Mouse (Mus musculus): ENCODE results near the gene Crlf3.

GRCm38 (mm10) chr11:80042615-80043418 is 38.0 kb downstream of the Crlf3 start:
- TF ChIP-seq CTCF (IDR thresholded peaks at IDR 0.05; ENCODE audit: control insufficient read depth, insufficient read depth, insufficient replicate concordance, low read depth, low read length) (peak; percentile 40; the same call in 1 of the 2 replicates), POLR2A (IDR thresholded peaks at IDR 0.05; ENCODE audit: control insufficient read depth, low read depth, low read length) (no peak)

All from testis, adult 2 months (tissue).